Mouse (Mus musculus): Measurements from ENCODE around the gene Dhfr. TPM values are rescaled to one million over a fixed set of nuclear protein-coding genes. Genes with fewer than 3 reads are reported as not detected.

Dhfr gene
- polyA plus RNA-seq, 1 experiment from 2014 or later = 15.2 TPM

DNA sequence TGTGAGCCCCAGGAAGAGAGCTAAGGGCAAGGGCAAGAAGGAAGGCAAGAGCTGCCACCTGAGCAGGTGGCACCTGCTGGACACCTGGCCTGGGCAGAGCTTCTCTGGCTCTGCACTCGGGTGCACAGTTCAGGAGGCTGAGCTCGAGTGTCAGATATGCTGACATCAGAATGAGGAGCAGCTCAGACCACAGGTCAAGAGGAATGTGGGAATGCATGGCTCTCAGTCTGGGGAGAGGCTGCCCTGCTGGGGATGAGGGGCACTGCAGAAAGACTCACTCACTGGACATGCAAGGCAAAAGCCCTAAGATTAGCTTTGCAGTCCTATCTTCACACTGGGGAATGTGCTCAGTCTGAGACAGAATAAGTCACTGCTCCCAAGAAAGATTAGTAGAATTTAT is 47.5 kb downstream of the Dhfr start:
- 23% methylated on average over 2 of the region's 2 CpGs for WGBS (ENCODE audit: insufficient replicate concordance)
- Histone ChIP-seq H3K4me3 (ENCODE audit: low read depth, low read length) (no peak overlapping the region), H3K36me3 (ENCODE audit: control insufficient read depth, insufficient read depth, low read length) (no peaks in the 10 kb centered on the region), H3K9ac (ENCODE audit: low read depth, low read length) (no peak overlapping the region), H3K4me2 (no peak overlapping the region), H3K27ac (ENCODE audit: low read depth, low read length) (no peak overlapping the region), H3K4me1 (ENCODE audit: control insufficient read depth, insufficient read depth, low read length) (no peaks in the 10 kb centered on the region), H3K27me3 (ENCODE audit: control insufficient read depth, insufficient read depth, low read length) (no peaks in the 10 kb centered on the region), H3K9me3 (replicated peaks; ENCODE audit: control insufficient read depth, low read length) (no peaks in the 10 kb centered on the region)
- no peak for ATAC-seq (replicated peaks; ENCODE audit: insufficient number of reproducible peaks, low FRiP score, low TSS enrichment)

DNA sequence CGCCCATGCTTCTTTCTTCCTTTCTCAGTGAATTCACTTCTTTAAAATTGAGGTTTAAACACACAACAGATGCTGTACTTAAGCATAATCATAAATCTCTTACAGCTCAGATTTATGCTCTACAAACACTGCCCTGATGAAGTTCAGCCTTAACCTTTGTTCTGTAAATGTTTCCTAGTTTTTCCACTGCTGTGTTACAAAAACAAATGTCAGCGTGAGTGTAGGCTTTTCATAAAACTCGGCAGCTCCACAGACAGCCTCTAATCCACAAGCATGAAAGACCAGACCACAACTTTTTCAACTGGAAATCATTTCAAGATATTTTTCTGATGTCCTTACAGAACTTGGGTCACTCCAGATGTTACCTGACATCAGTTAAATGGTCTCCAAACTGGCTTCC is 49.0 kb downstream of the Dhfr start:
- Histone ChIP-seq H3K9ac (ENCODE audit: low read depth, low read length) (no peak overlapping the region), H3K9me3 (replicated peaks; ENCODE audit: control insufficient read depth, low read length) (no peaks in the 10 kb centered on the region), H3K4me2 (no peak overlapping the region), H3K4me1 (ENCODE audit: control insufficient read depth, insufficient read depth, low read length) (no peaks in the 10 kb centered on the region), H3K4me3 (ENCODE audit: low read depth, low read length) (no peak overlapping the region), H3K27me3 (ENCODE audit: control insufficient read depth, insufficient read depth, low read length) (no peaks in the 10 kb centered on the region), H3K27ac (ENCODE audit: low read depth, low read length) (no peak overlapping the region), H3K36me3 (ENCODE audit: control insufficient read depth, insufficient read depth, low read length) (no peaks in the 10 kb centered on the region)
- 76% methylated on average over 3 of the region's 3 CpGs for WGBS (ENCODE audit: insufficient replicate concordance)
- no peak for ATAC-seq (replicated peaks; ENCODE audit: insufficient number of reproducible peaks, low FRiP score, low TSS enrichment)

DNA sequence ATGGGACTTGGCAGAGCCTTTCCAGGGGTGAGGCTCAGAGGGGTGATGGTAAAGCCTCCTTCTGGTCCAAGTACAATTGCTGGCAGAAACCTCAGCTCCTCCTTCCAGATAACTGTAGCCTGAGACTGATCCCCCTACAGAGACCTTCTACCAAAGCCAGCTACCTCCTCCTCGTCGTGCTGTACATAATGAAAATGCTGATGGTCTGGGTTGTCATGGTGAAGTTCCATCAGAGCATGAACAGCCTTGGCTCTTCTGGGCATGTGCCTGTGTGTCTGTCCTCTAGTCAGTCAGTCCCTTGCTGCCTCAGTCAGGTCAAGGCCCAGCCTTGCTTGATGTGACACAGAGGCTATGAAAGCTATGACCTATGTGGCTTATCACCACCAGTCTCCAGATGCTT is 56.0 kb downstream of the Dhfr start:
- no peaks in the 10 kb centered on the region for H3K4me1 ChIP-seq (ENCODE audit: control insufficient read depth, insufficient read depth, low read length)
- H3K4me3 ChIP-seq (ENCODE audit: low read depth, low read length) = no peak overlapping the region
- no peaks in the 10 kb centered on the region for H3K36me3 ChIP-seq (ENCODE audit: control insufficient read depth, insufficient read depth, low read length)
- no peaks in the 10 kb centered on the region for H3K9me3 ChIP-seq (replicated peaks; ENCODE audit: control insufficient read depth, low read length)
- no peak overlapping the region for H3K9ac ChIP-seq (ENCODE audit: low read depth, low read length)
- H3K27me3 ChIP-seq (ENCODE audit: control insufficient read depth, insufficient read depth, low read length) = no peaks in the 10 kb centered on the region
- no peak overlapping the region for H3K4me2 ChIP-seq
- H3K27ac ChIP-seq (ENCODE audit: low read depth, low read length) = no peak overlapping the region
- ATAC-seq (replicated peaks; ENCODE audit: insufficient number of reproducible peaks, low FRiP score, low TSS enrichment) = no peak
- WGBS (ENCODE audit: insufficient replicate concordance) = 88% methylated on average over 2 of the region's 2 CpGs

DNA sequence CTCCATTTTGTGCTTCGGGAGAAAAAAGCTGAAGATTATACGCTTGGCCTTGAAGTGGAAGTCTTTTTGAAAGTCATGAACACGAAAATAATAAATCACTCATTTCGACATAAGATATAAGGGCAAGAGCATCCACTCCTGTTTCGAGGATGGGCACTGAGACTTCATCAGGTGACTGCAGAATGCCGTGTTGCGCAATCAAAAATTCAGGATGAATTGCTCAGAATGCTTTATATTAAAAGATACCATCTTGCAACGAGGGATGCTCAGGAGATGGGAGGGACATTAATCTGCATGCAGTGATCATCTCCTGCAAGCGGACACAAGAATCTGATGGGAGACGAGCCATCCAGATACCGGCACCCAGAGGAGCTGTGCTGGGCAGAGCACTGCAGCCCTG is 65.1 kb downstream of the Dhfr start:
- H3K27ac ChIP-seq (ENCODE audit: low read depth, low read length) = no peak overlapping the region
- no peak for ATAC-seq (replicated peaks; ENCODE audit: insufficient number of reproducible peaks, low FRiP score, low TSS enrichment)
- no peak overlapping the region for H3K4me2 ChIP-seq
- 83% methylated on average over 11 of the region's 11 CpGs for WGBS (ENCODE audit: insufficient replicate concordance)
- H3K9me3 ChIP-seq (replicated peaks; ENCODE audit: control insufficient read depth, low read length) = no peaks in the 10 kb centered on the region
- H3K4me1 ChIP-seq (ENCODE audit: control insufficient read depth, insufficient read depth, low read length) = no peaks in the 10 kb centered on the region
- H3K27me3 ChIP-seq (ENCODE audit: control insufficient read depth, insufficient read depth, low read length) = peaks cover 16% of the 10 kb centered on the region
- no peak overlapping the region for H3K4me3 ChIP-seq (ENCODE audit: low read depth, low read length)
- H3K9ac ChIP-seq (ENCODE audit: low read depth, low read length) = no peak overlapping the region
- H3K36me3 ChIP-seq (ENCODE audit: control insufficient read depth, insufficient read depth, low read length) = no peaks in the 10 kb centered on the region

DNA sequence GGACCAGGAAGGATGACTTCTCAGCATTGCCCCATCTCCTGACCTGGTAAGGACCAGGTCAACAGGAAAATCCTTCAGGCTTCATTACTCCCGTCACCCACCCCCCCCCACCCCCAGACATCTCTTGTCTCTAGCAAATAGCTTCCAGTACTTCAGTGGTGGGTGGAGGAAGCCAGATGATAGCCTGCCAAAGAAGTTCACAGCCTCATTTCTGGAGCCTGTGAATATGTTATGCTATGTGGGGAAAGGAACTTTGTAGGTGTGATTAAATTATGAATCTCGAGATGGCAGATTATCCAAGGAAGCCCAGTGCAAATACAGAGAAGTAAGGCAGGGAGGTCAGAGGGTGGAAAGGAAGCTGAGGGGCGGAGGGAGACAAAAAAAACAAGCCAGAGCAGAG is 69.2 kb downstream of the Dhfr start:
- no peak overlapping the region for H3K4me3 ChIP-seq (ENCODE audit: low read depth, low read length)

DNA sequence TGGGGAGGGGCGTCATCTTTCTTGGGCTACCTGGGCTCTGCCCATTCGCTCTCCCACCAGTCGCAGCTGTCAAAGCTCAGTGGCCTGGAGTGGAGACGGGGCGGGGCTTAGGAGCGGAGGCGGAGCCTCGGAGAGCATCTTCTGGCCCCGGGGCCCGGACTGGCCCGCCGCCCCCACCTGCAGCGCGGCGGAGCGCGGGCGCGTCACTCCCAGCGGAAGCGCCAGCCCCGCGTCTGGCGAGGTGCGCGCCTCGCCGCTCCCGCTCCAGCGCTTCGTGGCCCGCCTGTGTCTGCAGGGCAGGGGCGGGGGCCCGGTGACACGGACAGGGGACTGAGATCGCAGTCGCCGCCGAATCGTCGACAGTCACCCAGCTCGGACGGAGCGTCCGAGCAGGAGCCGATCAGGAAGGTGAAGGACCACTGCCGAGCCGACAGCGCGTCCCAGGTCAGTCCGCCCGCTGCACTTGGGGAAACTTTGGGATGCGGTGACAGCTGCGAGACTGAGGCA is 71.3 kb downstream of the Dhfr start, which contains the start of gene Ankrd34b:
TSS of gene Ankrd34b (plus strand) at position 139 of the 507 bp plus-strand sequence.
- no peak within 1 kb of the TSS for H3K27ac ChIP-seq (ENCODE audit: low read depth, low read length)
- peak within 1 kb of the TSS; percentile 99 for H3K4me2 ChIP-seq
- peak; percentile 39; the same call in 1 of the 2 replicates for ATAC-seq (replicated peaks; ENCODE audit: insufficient number of reproducible peaks, low FRiP score, low TSS enrichment)
- peak within 1 kb of the TSS; percentile 54; the same call in 1 of the 2 replicates for H3K9ac ChIP-seq (ENCODE audit: low read depth, low read length)
- no peaks in the 10 kb centered on the region; the same call in 1 of the 2 replicates for H3K4me1 ChIP-seq (ENCODE audit: control insufficient read depth, insufficient read depth, low read length)
- H3K36me3 ChIP-seq (ENCODE audit: control insufficient read depth, insufficient read depth, low read length) = no peaks in the 10 kb centered on the region
- under 1% methylated on average over 54 of the region's 54 CpGs for WGBS (ENCODE audit: insufficient replicate concordance)
- no peaks in the 10 kb centered on the region for H3K9me3 ChIP-seq (replicated peaks; ENCODE audit: control insufficient read depth, low read length)
- H3K4me3 ChIP-seq (ENCODE audit: low read depth, low read length) = peak within 1 kb of the TSS; percentile 64
- H3K27me3 ChIP-seq (ENCODE audit: control insufficient read depth, insufficient read depth, low read length) = peaks cover 61% of the 10 kb centered on the region

More for the DNA sequence above, 69.2 kb downstream of the Dhfr start:
- ATAC-seq (replicated peaks; ENCODE audit: insufficient number of reproducible peaks, low FRiP score, low TSS enrichment) = no peak
- 42% methylated on average over 3 of the region's 3 CpGs for WGBS (ENCODE audit: insufficient replicate concordance)
- Histone ChIP-seq H3K27ac (ENCODE audit: low read depth, low read length) (no peak overlapping the region), H3K4me2 (no peak overlapping the region), H3K4me1 (ENCODE audit: control insufficient read depth, insufficient read depth, low read length) (no peaks in the 10 kb centered on the region; the same call in 1 of the 2 replicates), H3K9me3 (replicated peaks; ENCODE audit: control insufficient read depth, low read length) (no peaks in the 10 kb centered on the region), H3K9ac (ENCODE audit: low read depth, low read length) (no peak overlapping the region), H3K27me3 (ENCODE audit: control insufficient read depth, insufficient read depth, low read length) (peaks cover 56% of the 10 kb centered on the region), H3K36me3 (ENCODE audit: control insufficient read depth, insufficient read depth, low read length) (no peaks in the 10 kb centered on the region)

DNA sequence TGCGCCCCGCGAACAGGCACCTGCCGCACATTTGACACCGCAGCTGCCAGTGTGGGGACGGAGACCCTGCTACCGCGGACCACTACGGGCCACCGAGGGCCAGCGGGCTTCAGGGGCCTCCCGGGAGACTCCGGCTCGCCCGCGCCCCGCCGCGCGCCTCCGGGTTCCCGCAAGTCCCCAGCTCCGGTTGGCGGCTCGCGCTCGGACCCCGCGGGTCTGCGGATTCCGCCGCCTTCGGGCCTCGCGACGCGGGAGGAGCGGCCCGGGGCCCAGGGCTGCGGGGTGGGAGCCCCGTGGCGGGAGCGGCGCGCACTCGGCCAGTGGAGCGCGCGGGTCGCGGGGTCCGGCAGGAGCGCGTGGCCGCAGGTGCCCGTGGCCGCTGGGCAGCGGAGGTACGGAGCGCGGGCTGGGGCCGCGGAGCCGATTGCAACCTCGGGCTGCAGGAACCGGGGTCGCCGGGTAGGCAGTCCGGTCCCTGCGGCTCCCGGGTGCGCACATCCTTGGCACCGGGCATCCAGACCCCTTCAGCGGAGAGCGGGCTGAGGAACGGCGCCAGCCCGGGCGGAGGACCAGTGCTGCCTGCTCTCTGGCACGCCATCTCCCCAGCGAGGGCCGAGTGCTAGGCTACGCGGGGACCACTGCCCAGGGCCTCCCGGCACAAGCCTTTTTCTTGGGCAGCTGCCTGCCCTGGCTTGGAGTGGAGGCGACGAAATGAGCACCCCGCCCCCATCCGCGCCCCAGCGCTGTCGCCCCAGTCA is 71.9 kb downstream of the Dhfr start:
- Histone ChIP-seq H3K36me3 (ENCODE audit: control insufficient read depth, insufficient read depth, low read length) (no peaks in the 10 kb centered on the region), H3K4me1 (ENCODE audit: control insufficient read depth, insufficient read depth, low read length) (no peaks in the 10 kb centered on the region; the same call in 1 of the 2 replicates), H3K27me3 (ENCODE audit: control insufficient read depth, insufficient read depth, low read length) (peaks cover 61% of the 10 kb centered on the region), H3K9ac (ENCODE audit: low read depth, low read length) (peak overlapping the region; percentile 54; the same call in 1 of the 2 replicates), H3K4me2 (peak overlapping the region; percentile 99), H3K9me3 (replicated peaks; ENCODE audit: control insufficient read depth, low read length) (no peaks in the 10 kb centered on the region), H3K27ac (ENCODE audit: low read depth, low read length) (no peak overlapping the region), H3K4me3 (ENCODE audit: low read depth, low read length) (peak overlapping the region; percentile 64)
- ATAC-seq (replicated peaks; ENCODE audit: insufficient number of reproducible peaks, low FRiP score, low TSS enrichment) = 0 out of 2 replicates have a peak, but pooled peaks have one; percentile 31
- under 1% methylated on average over 84 of the region's 92 CpGs for WGBS (ENCODE audit: insufficient replicate concordance)

DNA sequence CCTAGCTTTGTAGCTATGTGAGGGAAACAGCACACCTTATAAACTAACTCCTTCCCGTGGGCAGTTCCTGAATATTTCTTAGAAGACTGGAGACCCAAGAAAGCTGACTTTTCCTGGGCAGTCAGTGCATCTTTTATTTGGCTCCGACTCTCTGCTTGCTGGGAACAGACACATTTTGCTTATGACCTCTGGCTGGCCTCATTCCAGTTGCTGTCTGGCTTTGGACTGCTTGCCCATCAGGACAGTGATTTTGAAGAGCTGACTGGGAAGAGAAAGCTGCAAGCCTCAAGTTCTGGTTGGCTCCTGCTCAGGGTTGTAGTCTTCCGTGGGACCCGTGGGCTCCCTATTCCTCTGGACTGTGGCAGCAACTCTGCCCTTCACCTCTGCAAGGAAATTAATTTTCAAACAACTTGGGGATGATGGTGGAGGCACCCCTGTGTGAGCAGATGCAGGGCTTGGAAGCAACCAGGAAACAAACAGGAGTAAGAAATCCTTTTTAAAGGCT is 72.9 kb downstream of the Dhfr start:
- no peak overlapping the region for H3K9ac ChIP-seq (ENCODE audit: low read depth, low read length)
- no peaks in the 10 kb centered on the region for H3K9me3 ChIP-seq (replicated peaks; ENCODE audit: control insufficient read depth, low read length)
- H3K36me3 ChIP-seq (ENCODE audit: control insufficient read depth, insufficient read depth, low read length) = no peaks in the 10 kb centered on the region
- ATAC-seq (replicated peaks; ENCODE audit: insufficient number of reproducible peaks, low FRiP score, low TSS enrichment) = no peak
- no peaks in the 10 kb centered on the region; the same call in 1 of the 2 replicates for H3K4me1 ChIP-seq (ENCODE audit: control insufficient read depth, insufficient read depth, low read length)
- H3K4me2 ChIP-seq = no peak overlapping the region
- 37% methylated on average over 4 of the region's 4 CpGs for WGBS (ENCODE audit: insufficient replicate concordance)
- peaks cover 58% of the 10 kb centered on the region for H3K27me3 ChIP-seq (ENCODE audit: control insufficient read depth, insufficient read depth, low read length)
- no peak overlapping the region for H3K4me3 ChIP-seq (ENCODE audit: low read depth, low read length)
- H3K27ac ChIP-seq (ENCODE audit: low read depth, low read length) = no peak overlapping the region

Measured in heart, embryonic 11.5 days (tissue).